In genomic region chr11:61957296-61957813, GRCm38 (mm10) we compare ENCODE assay signal across 8 mouse cellular contexts. TPM values are rescaled to one million over a fixed set of nuclear protein-coding genes. Genes with fewer than 3 reads are reported as not detected.
DNase-seq lines count a peak whose midpoint lies in the region; ATAC-seq and TF ChIP-seq lines count a peak whose summit lies in the region.

No protein-coding gene starts in this region.

- H3K4me2 ChIP-seq in CH12.LX (ENCODE audit: insufficient read depth, low read depth, poor library complexity, severe bottlenecking) = peak overlapping the region; percentile 53; the same call in 1 of the 2 replicates
- H3K4me2 ChIP-seq in heart, embryonic 16.5 days (ENCODE audit: low read depth, low read length) = peak overlapping the region; percentile 100
- peak overlapping the region; percentile 80 for H3K4me2 ChIP-seq in liver, embryonic 16.5 days (ENCODE audit: low read depth, low read length)

- H3K9ac ChIP-seq in CH12.LX (ENCODE audit: insufficient read depth, low read depth) = no peak overlapping the region
- H3K9ac ChIP-seq in heart, embryonic 16.5 days (ENCODE audit: low read length) = no peak overlapping the region
- peak overlapping the region; percentile 100 for H3K9ac ChIP-seq in liver, embryonic 16.5 days (ENCODE audit: low read depth, low read length)

- ATAC-seq in heart, embryonic 16.5 days (replicated peaks; ENCODE audit: extremely low read depth, insufficient read depth, low FRiP score) = no peak
- ATAC-seq in liver, embryonic 16.5 days (ENCODE audit: low read depth) = peak; percentile 82

- H3K9me3 ChIP-seq in CH12.LX (replicated peaks; ENCODE audit: low read length) = peaks cover 14% of the 10 kb centered on the region
- no peaks in the 10 kb centered on the region for H3K9me3 ChIP-seq in heart, embryonic 16.5 days (replicated peaks; ENCODE audit: control insufficient read depth, low read length)
- no peaks in the 10 kb centered on the region for H3K9me3 ChIP-seq in liver, embryonic 16.5 days (replicated peaks; ENCODE audit: control insufficient read depth, low read length)

- H3K79me2 ChIP-seq in CH12.LX (replicated peaks; ENCODE audit: control insufficient read depth, extremely low read depth, insufficient read depth, poor library complexity, severe bottlenecking) = no peaks in the 10 kb centered on the region

- in situ Hi-C loops in CH12.LX (cut with MboI; ENCODE audit: low pct_ligation_motif_present, low pct_unique_long_range_greater_than_20kb, low sequenced_read_pairs) = loop anchor here (5.0 kb wide), 1 partner anchor 40 kb away; no protein-coding TSS in a partner anchor

- peaks cover 3% of the 10 kb centered on the region; the same call in 1 of the 2 replicates for H3K4me1 ChIP-seq in kidney, adult 2 months (ENCODE audit: control insufficient read depth, insufficient read depth, low read length)
- H3K4me1 ChIP-seq in CH12.LX (ENCODE audit: control insufficient read depth in 1 of 2, insufficient read depth in 2 of 2) = peaks cover 9 to 15% of the 10 kb centered on the region in 2 experiments
- H3K4me1 ChIP-seq in heart, embryonic 16.5 days (ENCODE audit: control insufficient read depth, insufficient read depth, low read length) = no peaks in the 10 kb centered on the region
- H3K4me1 ChIP-seq in liver, embryonic 16.5 days (ENCODE audit: control insufficient read depth, low read depth, low read length) = peaks cover 18% of the 10 kb centered on the region

- H3K36me3 ChIP-seq in kidney, adult 2 months (ENCODE audit: control insufficient read depth, insufficient read depth, low read length) = no peaks in the 10 kb centered on the region
- no peaks in the 10 kb centered on the region for H3K36me3 ChIP-seq in CH12.LX (replicated peaks in 1 of 2; ENCODE audit: control insufficient read depth in 1 of 2, insufficient read depth in 1 of 2, low read length in 1 of 2)
- no peaks in the 10 kb centered on the region for H3K36me3 ChIP-seq in heart, embryonic 16.5 days (ENCODE audit: control insufficient read depth, insufficient read depth)
- no peaks in the 10 kb centered on the region for H3K36me3 ChIP-seq in liver, embryonic 16.5 days (ENCODE audit: control insufficient read depth, insufficient read depth)

- no peak overlapping the region for H3K27ac ChIP-seq in kidney, adult 2 months (ENCODE audit: insufficient read depth, low read depth, low read length)
- H3K27ac ChIP-seq in CH12.LX (ENCODE audit: insufficient read depth, low read depth) = no peak overlapping the region
- H3K27ac ChIP-seq in heart, embryonic 16.5 days (ENCODE audit: low read length) = no peak overlapping the region
- H3K27ac ChIP-seq in liver, embryonic 16.5 days (ENCODE audit: low read length) = peak overlapping the region; percentile 100

- no peak for TF ChIP-seq RAD21 in CH12.LX (IDR thresholded peaks at IDR 0.05; ENCODE audit: low read depth, low read length)

- WGBS in kidney, adult 2 months = 8% methylated on average over 25 of the region's 25 CpGs
- 5% methylated on average over 25 of the region's 25 CpGs for WGBS in heart, embryonic 16.5 days
- 1% methylated on average over 25 of the region's 25 CpGs for WGBS in liver, embryonic 16.5 days (ENCODE audit: insufficient replicate concordance)

- TF ChIP-seq POLR2A in kidney, adult 2 months (IDR thresholded peaks at IDR 0.05; ENCODE audit: low read depth, low read length) = no peak
- TF ChIP-seq POLR2A in CH12.LX (IDR thresholded peaks at IDR 0.05; ENCODE audit: low read depth, low read length) = no peak

- no peaks in the 10 kb centered on the region; the same call in 1 of the 2 replicates for H3K27me3 ChIP-seq in kidney, adult 2 months (replicated peaks; ENCODE audit: control insufficient read depth, insufficient read depth, low read length)
- no peaks in the 10 kb centered on the region for H3K27me3 ChIP-seq in CH12.LX (replicated peaks)
- peaks cover 16% of the 10 kb centered on the region for H3K27me3 ChIP-seq in heart, embryonic 16.5 days (ENCODE audit: control insufficient read depth, insufficient read depth, low read length)
- H3K27me3 ChIP-seq in liver, embryonic 16.5 days (ENCODE audit: control insufficient read depth, insufficient read depth, low read depth, low read length) = peaks cover 9% of the 10 kb centered on the region

- no peak for TF ChIP-seq EP300 in CH12.LX (IDR thresholded peaks at IDR 0.05; ENCODE audit: low read length)

- H3K4me3 ChIP-seq in kidney, adult 2 months (ENCODE audit: insufficient read depth, low read depth, low read length) = peak overlapping the region; percentile 61
- peak overlapping the region in 1 of 3 experiments; percentile 65 for H3K4me3 ChIP-seq in CH12.LX (replicated peaks in 1 of 3; ENCODE audit: low read depth in 2 of 3, low read length in 2 of 3, poor library complexity in 1 of 3)
- peak overlapping the region; percentile 61 for H3K4me3 ChIP-seq in heart, embryonic 16.5 days (ENCODE audit: low read length)
- H3K4me3 ChIP-seq in liver, embryonic 16.5 days (ENCODE audit: low read depth, low read length) = peak overlapping the region; percentile 75

- DNase-seq in kidney, adult 2 months = no peak
- DNase-seq in kidney, adult 11 months = no peak
- no peak for DNase-seq in CH12.LX (ENCODE audit: extremely low read depth)
- peak; percentile 61 for DNase-seq in cerebellum, adult 18-20 months
- peak; percentile 75 to 77 for DNase-seq in spleen, postnatal 4 days (ENCODE audit: low spot score in 2 of 2)
- DNase-seq in adrenal gland, postnatal 25 days = no peak

- TF ChIP-seq CTCF in kidney, adult 2 months (conservative IDR thresholded peaks at IDR 0.05; ENCODE audit: insufficient read depth, insufficient read length, low read depth, low read length) = no peak
- no peak for TF ChIP-seq CTCF in CH12.LX (conservative IDR thresholded peaks at IDR 0.05 in 1 of 2, IDR thresholded peaks at IDR 0.05 in 1 of 2; ENCODE audit: low read depth in 2 of 2, low read length in 2 of 2)

- dilution Hi-C loops in CH12.LX (cut with MboI; ENCODE audit: extremely low pct_ligation_motif_present, extremely low pct_unique_long_range_greater_than_20kb, low sequenced_read_pairs) = no loop called here

TF ChIP-seq in CH12.LX, 34 proteins besides CTCF, POLR2A, EP300 and RAD21:
- no peak for TF ChIP-seq JUND (conservative IDR thresholded peaks at IDR 0.05; ENCODE audit: low read depth, low read length)
- TF ChIP-seq NELFE (IDR thresholded peaks at IDR 0.05; ENCODE audit: low read depth, low read length) = no peak

RNA-seq across cellular contexts. Expression of gene Specc1, which starts 0.8 kb away (rescaled TPM):
- 9.2 and 9.7 TPM in 2 replicates for polyA plus RNA-seq in kidney, adult 2 months (2012; rRNA removed)
- total RNA-seq in CH12.LX (2012; rRNA removed) (15.5 and 16.7 TPM in 2 replicates), CH12.LX (2014; rRNA removed) (7.3 and 7.6 TPM in 2 replicates)
- 18.4 and 18.6 TPM in 2 replicates for polyA plus RNA-seq in CH12.LX (2012; ENCODE audit: insufficient read length, low read depth)
- polyA plus RNA-seq in heart, embryonic 16.5 days (2015; fragmentation: Nextera tagmentation; extraction: Ambion mirVana) = 9.3 TPM in 2 replicates
- polyA plus RNA-seq in liver, embryonic 16.5 days (2015; fragmentation: Nextera tagmentation; extraction: Ambion mirVana) = 58.6 and 58.9 TPM in 2 replicates
- total RNA-seq in adrenal gland, postnatal 25 days (2021) = 8.9 and 9.7 TPM in 2 replicates

RNA-seq across cellular contexts. Expression of gene Akap10, which starts 27.3 kb away (rescaled TPM):
- 13.9 and 17.2 TPM in 2 replicates for polyA plus RNA-seq in kidney, adult 2 months (2012; rRNA removed)
- total RNA-seq in CH12.LX (2012; rRNA removed) (24.1 and 25.6 TPM in 2 replicates), CH12.LX (2014; rRNA removed) (37.3 and 38.4 TPM in 2 replicates)
- 23.7 and 25.3 TPM in 2 replicates for polyA plus RNA-seq in CH12.LX (2012; ENCODE audit: insufficient read length, low read depth)
- polyA plus RNA-seq in heart, embryonic 16.5 days (2015; fragmentation: Nextera tagmentation; extraction: Ambion mirVana) = 14.1 and 14.5 TPM in 2 replicates
- 7.3 and 7.7 TPM in 2 replicates for polyA plus RNA-seq in liver, embryonic 16.5 days (2015; fragmentation: Nextera tagmentation; extraction: Ambion mirVana)
- total RNA-seq in adrenal gland, postnatal 25 days (2021) = 28.2 and 33.5 TPM in 2 replicates

Comparison
In these comparisons a context has a peak if more than half of its experiments do, and no peak if none do; other contexts are left out.
1. DNase-seq: peak in cerebellum, adult 18-20 months (2 of 2) and spleen, postnatal 4 days (2 of 2); none in kidney, adult 2 months (single experiment), kidney, adult 11 months (single experiment), CH12.LX (single experiment) and adrenal gland, postnatal 25 days (single experiment).
2. Peak in every context shown above with its lines, with median percentiles within 50 percentile points of each other: H3K4me2 ChIP-seq.